Mouse (Mus musculus): ENCODE results near the gene Scgb2b2. TPM values are rescaled to one million over a fixed set of nuclear protein-coding genes. Genes with fewer than 3 reads are reported as not detected.

Gene Scgb2b2
- polyA plus RNA-seq (2016; fragmentation: Nextera tagmentation; extraction: Ambion mirVana): not detected in 2 replicates

GRCm38 (mm10) chr7:31290208-31290607 lies at the start of gene Scgb2b2:
Scgb2b2 (plus strand) TSS chr7:31290508.
- WGBS: 69% methylated on average over 5 of the region's 5 CpGs

DNA sequence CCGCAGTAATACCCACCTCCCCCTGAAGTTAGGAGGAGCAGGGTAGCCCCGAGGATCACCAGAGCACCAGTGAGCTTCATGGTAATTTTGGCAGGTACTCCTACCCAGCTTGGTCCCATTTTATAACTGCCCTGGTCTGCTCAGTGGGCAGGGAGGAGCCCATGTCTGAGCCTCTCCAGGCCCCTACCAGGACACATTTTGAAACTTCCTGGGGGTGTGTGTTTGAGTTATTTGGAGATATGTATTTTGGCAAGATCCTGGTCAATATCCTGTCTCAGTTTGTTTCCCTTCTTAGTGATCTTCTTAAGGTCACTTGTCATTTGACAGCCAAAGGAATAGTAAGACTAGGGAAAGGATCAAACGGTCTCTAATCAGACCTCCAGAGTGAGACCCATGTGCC lies 1.4 kb downstream of the Scgb2b2 start, which contains the start of gene Scgb1b2:
Gene Scgb1b2 (minus strand): TSS at position 101 of the 400 bp plus-strand sequence.
- Histone ChIP-seq H3K9me3 (replicated peaks) (peaks cover 32% of the 10 kb centered on the region), H3K4me1 (replicated peaks) (no peaks in the 10 kb centered on the region), H3K9ac (no peak within 1 kb of the TSS), H3K36me3 (no peaks in the 10 kb centered on the region), H3K4me3 (no peak within 1 kb of the TSS), H3K27me3 (replicated peaks) (no peaks in the 10 kb centered on the region), H3K27ac (ENCODE audit: poor library complexity, severe bottlenecking) (no peak within 1 kb of the TSS), H3K4me2 (no peak within 1 kb of the TSS)
- 73% methylated on average over 3 of the region's 3 CpGs for WGBS
- ATAC-seq (ENCODE audit: insufficient number of reproducible peaks, low FRiP score): no peak

More at GRCm38 (mm10) chr7:31290208-31290607, at the start of gene Scgb2b2:
- no peak for ATAC-seq (ENCODE audit: insufficient number of reproducible peaks, low FRiP score)
- Histone ChIP-seq H3K36me3 (no peaks in the 10 kb centered on the region), H3K9ac (no peak within 1 kb of the TSS), H3K9me3 (replicated peaks) (peaks cover 37% of the 10 kb centered on the region), H3K4me1 (replicated peaks) (no peaks in the 10 kb centered on the region), H3K4me3 (no peak within 1 kb of the TSS), H3K27ac (ENCODE audit: poor library complexity, severe bottlenecking) (no peak within 1 kb of the TSS), H3K4me2 (no peak within 1 kb of the TSS), H3K27me3 (replicated peaks) (no peaks in the 10 kb centered on the region)

Other genes with a start within 250 kb of the Scgb2b2 start
- gene Fxyd5, start 248.0 kb upstream of the Scgb2b2 start, polyA plus RNA-seq (2016; fragmentation: Nextera tagmentation; extraction: Ambion mirVana): 34.8 and 37.3 TPM in 2 replicates
- 1.4 and 1.7 TPM in 2 replicates for gene Fxyd7, start 239.0 kb upstream of the Scgb2b2 start, polyA plus RNA-seq (2016; fragmentation: Nextera tagmentation; extraction: Ambion mirVana)
- gene Fxyd1, start 233.3 kb upstream of the Scgb2b2 start, polyA plus RNA-seq (2016; fragmentation: Nextera tagmentation; extraction: Ambion mirVana): 927 and 934 TPM in 2 replicates
- gene Lgi4, start 231.2 kb upstream of the Scgb2b2 start, polyA plus RNA-seq (2016; fragmentation: Nextera tagmentation; extraction: Ambion mirVana): 0.14 TPM in 1 of 2 replicates, not detected in the other
- gene Fxyd3, start 213.8 kb upstream of the Scgb2b2 start, polyA plus RNA-seq (2016; fragmentation: Nextera tagmentation; extraction: Ambion mirVana): 0.15 and 0.23 TPM in 2 replicates
- 1.9 and 2.0 TPM in 2 replicates for gene Hpn, start 175.2 kb upstream of the Scgb2b2 start, polyA plus RNA-seq (2016; fragmentation: Nextera tagmentation; extraction: Ambion mirVana)
- 5.3 and 5.7 TPM in 2 replicates for gene Scn1b, start 163.5 kb upstream of the Scgb2b2 start, polyA plus RNA-seq (2016; fragmentation: Nextera tagmentation; extraction: Ambion mirVana)
- gene Gramd1a, start 134.6 kb upstream of the Scgb2b2 start, polyA plus RNA-seq (2016; fragmentation: Nextera tagmentation; extraction: Ambion mirVana): 63.4 and 64.6 TPM in 2 replicates
- gene Scgb1b2, start 1.3 kb downstream of the Scgb2b2 start, polyA plus RNA-seq (2016; fragmentation: Nextera tagmentation; extraction: Ambion mirVana): not detected in 2 replicates
- gene Scgb2b3, start 71.6 kb downstream of the Scgb2b2 start, polyA plus RNA-seq (2016; fragmentation: Nextera tagmentation; extraction: Ambion mirVana): not detected in 2 replicates
- gene Scgb1b3, start 85.1 kb downstream of the Scgb2b2 start, polyA plus RNA-seq (2016; fragmentation: Nextera tagmentation; extraction: Ambion mirVana): not detected in 2 replicates

All from heart, embryonic 12.5 days (tissue).